Mouse (Mus musculus): ENCODE data around the gene Nubp2. TPM values are rescaled to one million over a fixed set of nuclear protein-coding genes. Genes with fewer than 3 reads are reported as not detected.

Gene Nubp2
- total RNA-seq, 2 experiments from 2014 or later, result 27.0 to 27.8 TPM

DNA sequence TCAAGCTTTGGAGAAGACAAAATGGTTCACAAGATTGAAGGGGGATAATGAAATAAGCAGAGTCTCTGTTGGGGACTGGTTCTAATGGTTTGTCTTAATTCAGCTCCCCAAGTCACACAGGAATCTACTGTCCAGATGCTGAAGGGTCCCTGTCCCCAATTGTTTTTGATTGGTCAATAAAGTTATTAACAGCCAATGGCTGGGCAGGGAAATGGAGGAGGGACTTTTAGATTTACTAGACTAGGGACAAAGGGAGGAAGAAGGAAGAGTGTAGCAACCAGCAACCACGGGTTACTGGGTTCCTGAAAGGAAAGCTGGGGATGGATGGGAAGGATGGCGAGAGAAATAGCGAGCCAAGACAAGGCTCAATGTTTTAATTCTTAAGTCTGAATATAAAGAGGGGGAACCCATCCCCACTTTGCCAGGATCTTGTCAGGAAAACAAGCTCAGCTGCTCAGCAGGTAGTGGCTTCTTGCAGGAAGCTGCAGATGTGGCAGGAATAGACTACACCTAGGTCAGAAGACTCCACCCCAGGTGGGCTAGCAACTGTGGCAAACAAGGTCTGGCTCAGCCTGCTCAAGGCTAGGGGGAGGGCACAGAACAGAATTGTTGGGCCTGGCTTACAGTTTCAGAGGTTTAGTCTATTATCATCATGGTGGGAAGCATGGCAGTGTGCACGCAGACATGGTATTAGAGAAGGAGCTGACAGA is 12.3 kb downstream of the Nubp2 start:
- intact Hi-C loops (cut with DNase I), result no loop called here

DNA sequence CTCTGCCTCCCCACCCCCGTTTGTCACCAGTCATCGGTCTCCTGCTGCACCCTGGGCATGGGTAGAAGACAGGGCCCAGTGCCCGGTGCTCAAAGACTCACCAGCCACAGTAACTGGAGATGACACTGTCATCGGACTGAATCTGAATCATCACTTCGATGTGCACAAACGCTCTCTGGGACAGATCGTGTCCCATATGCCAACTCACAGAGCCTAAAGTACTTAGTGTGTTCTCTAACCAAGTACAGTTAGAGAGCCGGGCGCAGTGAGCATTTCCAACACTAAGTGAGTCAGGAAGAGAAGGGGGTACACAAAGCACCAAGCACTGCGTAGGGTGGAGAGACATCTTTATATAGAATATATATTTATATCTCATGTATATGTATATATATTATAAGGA is 18.2 kb downstream of the Nubp2 start:
- intact Hi-C loops (cut with DNase I), result no loop called here
- no peak for DNase-seq

More for the DNA sequence above, 12.3 kb downstream of the Nubp2 start:
- no peak for DNase-seq

GRCm38 (mm10) chr17:24865776-24866175 is 20.4 kb downstream of the Nubp2 start, which contains the start of gene Igfals:
Igfals (plus strand) TSS chr17:24865997.
- intact Hi-C loops (cut with DNase I), result no loop called here
- no peak for DNase-seq

DNA sequence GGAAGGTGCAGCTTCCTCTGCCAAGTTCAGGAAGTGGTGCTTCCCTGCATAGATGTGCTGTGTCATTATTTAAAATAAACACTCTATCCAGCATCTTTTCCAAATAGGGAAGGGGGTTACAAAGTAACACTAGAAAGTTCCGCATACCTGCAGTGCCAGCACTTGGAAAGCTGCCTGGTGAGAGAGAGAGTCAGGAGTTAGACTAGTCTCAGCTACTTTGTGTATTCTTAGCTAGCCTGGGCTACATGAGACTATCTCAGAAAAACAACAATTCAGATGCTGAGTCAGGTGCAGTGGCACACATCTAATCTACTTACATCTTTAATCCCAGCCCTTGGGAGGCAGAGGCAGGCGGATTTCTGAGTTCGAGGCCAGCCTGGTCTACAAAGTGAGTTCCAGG is 24.4 kb downstream of the Nubp2 start:
- intact Hi-C loops (cut with DNase I), result no loop called here
- no peak for DNase-seq

- intact Hi-C loops (cut with DNase I), result no loop called here
- no peak for DNase-seq
Observed at GRCm38 (mm10) chr17:24860076-24860475, 26.1 kb downstream of the Nubp2 start.

GRCm38 (mm10) chr17:24858967-24859366 is 27.2 kb downstream of the Nubp2 start:
- peak; percentile 37 to 58 for DNase-seq
- intact Hi-C loops (cut with DNase I), result no loop called here

GRCm38 (mm10) chr17:24857831-24858470 is 28.2 kb downstream of the Nubp2 start:
- intact Hi-C loops (cut with DNase I), result no loop called here
- no peak for DNase-seq

DNA sequence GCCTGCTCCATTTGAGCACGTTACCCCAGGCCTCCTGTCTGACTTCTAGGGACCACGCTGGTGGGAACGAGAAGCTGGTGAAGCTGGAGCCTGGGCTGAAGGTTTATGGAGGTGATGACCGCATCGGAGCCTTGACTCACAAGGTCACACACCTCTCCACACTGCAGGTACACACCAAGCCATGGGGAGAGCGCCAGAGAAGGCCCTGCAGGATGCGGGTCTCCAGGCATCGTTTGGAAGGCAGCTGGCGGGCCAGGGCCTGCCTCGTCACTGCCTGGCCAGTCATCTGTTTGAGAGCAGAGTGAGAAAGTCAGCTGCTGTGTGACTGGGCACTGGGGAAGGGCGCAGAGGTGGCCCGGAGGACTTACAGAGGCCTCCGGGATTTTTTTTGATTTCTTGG is 29.6 kb downstream of the Nubp2 start:
- no peak for DNase-seq
- intact Hi-C loops (cut with DNase I), result no loop called here

DNA sequence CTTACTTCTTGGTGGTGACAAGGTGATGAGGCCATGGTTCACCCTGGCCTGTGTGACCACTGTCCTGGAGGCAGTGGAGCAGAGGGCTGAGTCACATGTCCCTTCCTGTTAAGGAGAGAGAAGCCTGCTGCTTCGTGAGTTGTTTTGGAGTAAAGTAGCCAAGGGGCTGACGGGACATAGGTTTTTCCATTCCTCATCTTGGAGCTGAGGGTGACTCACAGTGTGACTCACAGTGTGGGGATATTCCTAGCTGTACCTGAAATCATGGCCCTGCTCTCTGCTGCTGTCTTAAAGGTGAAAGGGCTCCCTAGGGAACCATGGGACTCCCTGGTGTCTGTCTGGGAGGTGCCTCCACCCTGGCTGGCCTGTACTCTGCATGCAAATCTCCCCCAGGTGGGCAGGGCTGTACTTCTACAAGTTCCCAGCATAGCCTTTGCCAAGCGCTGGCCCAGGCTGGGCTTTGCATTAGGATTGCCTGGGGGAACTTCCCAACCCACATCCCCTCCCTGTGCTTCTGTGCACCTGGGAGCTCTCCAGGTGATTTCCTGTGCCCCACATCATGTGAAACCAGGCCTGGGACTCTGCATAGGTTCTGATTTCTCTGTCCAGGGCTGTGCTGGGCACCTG is 30.2 kb downstream of the Nubp2 start:
- DNase-seq, result no peak
- intact Hi-C loops (cut with DNase I), result no loop called here

GRCm38 (mm10) chr17:24851381-24852125 is 34.6 kb downstream of the Nubp2 start:
- DNase-seq, result peak in 1 of 2 experiments; percentile 17
- intact Hi-C loops (cut with DNase I), result no loop called here

DNA sequence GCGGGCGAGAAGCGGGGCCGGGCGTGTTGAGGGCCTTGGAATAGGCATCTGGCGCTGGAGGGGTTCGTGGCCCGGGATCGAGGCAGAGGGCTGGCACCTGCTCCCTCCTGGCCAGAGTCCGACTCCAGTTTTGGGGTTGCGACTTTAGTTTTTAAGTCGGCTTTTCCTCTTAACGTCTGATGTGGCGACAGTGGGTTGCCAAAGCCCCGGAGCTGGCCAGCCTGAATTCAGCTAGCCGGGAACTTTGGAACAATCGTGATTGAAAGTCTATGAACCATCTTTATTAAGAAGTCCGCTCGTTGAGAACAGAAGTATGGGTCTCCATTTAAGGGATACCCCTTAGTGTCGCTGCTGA is 35.4 kb downstream of the Nubp2 start:
- intact Hi-C loops (cut with DNase I), result loop anchor here (1.0 kb wide), 1 partner anchor 35 kb away; no protein-coding TSS in a partner anchor
- DNase-seq, result no peak

- intact Hi-C loops (cut with DNase I), result loop anchor here (1.0 kb wide), 1 partner anchor 35 kb away; no protein-coding TSS in a partner anchor
- peak; percentile 96 to 97 for DNase-seq
Observed at GRCm38 (mm10) chr17:24850065-24850772, 35.9 kb downstream of the Nubp2 start, which contains the start of gene Fahd1. Fahd1 (minus strand) TSS chr17:24850364.

DNA sequence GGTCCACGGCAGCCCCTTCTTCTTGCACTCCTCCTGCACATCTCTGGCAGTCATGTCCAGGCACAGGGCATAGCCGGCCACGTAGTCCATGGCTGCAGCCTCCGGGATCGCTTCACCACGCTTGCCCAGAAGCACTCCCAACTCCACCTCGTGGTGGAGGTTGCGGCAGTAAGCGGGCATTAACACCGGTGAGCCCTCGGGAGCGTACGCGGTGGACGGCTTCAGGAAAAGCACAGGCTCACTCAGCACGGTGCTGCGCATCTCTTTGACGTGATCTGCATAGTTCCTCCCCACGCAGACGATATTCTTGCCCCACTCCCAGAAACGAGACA is 36.5 kb downstream of the Nubp2 start:
- DNase-seq, result no peak
- intact Hi-C loops (cut with DNase I), result loop anchor here (1.0 kb wide), 1 partner anchor 36 kb away; no protein-coding TSS in a partner anchor

DNA sequence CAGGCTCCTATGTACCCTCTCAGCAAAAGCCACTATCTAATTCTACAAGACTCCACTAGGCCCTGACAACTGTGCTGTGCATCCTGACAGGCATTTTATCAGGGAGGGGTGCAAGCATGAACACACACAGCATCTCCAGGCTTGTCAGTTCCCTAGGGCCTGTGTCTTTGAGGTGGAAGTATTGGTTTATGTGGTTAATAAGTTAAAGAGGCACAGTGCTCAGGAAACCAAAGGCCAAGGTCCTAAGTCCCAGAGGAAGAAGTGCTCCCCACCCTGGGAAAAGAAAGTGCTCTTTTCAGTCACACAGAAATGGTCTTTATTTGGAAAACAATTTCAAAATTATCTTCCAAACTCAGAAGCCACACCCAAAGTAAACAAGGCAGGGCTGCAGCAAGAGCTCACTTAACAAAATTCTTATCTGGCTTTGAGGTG is 37.5 kb downstream of the Nubp2 start:
- no peak for DNase-seq
- intact Hi-C loops (cut with DNase I), result no loop called here

GRCm38 (mm10) chr17:24847386-24847785 is 38.8 kb downstream of the Nubp2 start:
- no peak for DNase-seq
- intact Hi-C loops (cut with DNase I), result no loop called here

- no peak for DNase-seq
- intact Hi-C loops (cut with DNase I), result no loop called here
Observed at GRCm38 (mm10) chr17:24844525-24844924, 41.6 kb downstream of the Nubp2 start.

DNA sequence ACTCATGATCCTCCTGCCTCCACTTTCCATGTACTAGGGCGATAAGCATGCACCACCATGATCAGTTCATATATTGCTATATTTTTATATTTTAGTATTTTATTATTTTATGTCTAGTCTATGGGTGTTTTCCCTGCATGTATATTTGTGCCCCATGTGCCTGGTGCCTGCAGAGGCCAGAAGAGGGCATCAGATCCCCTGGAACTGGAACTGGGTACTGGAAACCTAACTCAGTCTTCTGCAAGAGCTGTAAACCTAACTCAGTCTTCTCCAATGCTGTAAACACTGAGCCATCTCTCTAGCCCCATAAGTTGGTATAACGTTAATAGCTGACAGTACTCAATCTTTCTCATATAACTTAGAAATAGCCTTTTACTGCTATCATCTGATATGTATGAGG is 43.5 kb downstream of the Nubp2 start:
- DNase-seq, result no peak
- intact Hi-C loops (cut with DNase I), result no loop called here

- intact Hi-C loops (cut with DNase I), result no loop called here
- DNase-seq, result peak in 1 of 2 experiments; percentile 23
Observed at GRCm38 (mm10) chr17:24841133-24841532, 45.0 kb downstream of the Nubp2 start.

GRCm38 (mm10) chr17:24840341-24840740 is 45.8 kb downstream of the Nubp2 start:
- intact Hi-C loops (cut with DNase I), result no loop called here
- no peak for DNase-seq

DNA sequence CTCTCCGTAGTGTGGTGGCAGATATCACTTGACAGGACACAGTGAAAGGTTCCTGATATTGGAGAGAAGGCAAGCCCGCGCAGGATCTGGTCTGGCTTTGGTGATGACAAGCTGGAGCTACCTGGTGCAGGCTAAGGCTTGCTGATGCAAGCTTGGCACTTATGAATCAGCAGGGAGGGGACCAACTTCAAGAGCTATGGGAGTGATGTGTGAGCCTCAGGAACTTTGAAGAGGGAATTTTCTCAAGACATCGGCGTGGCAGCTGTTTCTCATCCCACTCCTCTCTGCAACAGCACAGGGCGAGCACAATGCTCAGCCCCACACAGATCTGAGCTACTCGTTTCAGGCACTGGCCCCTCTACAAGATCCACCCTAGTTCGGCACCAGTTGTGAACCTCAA is 46.3 kb downstream of the Nubp2 start, which contains the start of gene Hagh:
Hagh (plus strand) TSS at position 302 of the 400 bp plus-strand sequence.
- intact Hi-C loops (cut with DNase I), result no loop called here
- DNase-seq, result no peak

Measured in heart, postnatal 10 days (tissue).